Mouse (Mus musculus): Measurements from ENCODE around the gene Plpp7. TPM values are rescaled to one million over a fixed set of nuclear protein-coding genes. Genes with fewer than 3 reads are reported as not detected.

The Plpp7 gene
- polyA plus RNA-seq, 1 experiment from 2014 or later = 2.5 TPM

- Histone ChIP-seq H3K36me3 (ENCODE audit: insufficient read depth) (no peaks in the 10 kb centered on the region), H3K27ac (ENCODE audit: low read depth) (peak overlapping the region; percentile 99), H3K27me3 (ENCODE audit: insufficient read depth, low read length) (no peaks in the 10 kb centered on the region), H3K4me2 (peak overlapping the region; percentile 96), H3K4me3 (ENCODE audit: low read depth, low read length) (peak overlapping the region; percentile 86), H3K9me3 (ENCODE audit: low read depth, low read length) (no peaks in the 10 kb centered on the region), H3K4me1 (ENCODE audit: insufficient read depth) (peaks cover 42% of the 10 kb centered on the region), H3K9ac (peak overlapping the region; percentile 99; the same call in 1 of the 2 replicates)
- 10% methylated on average over 4 of the region's 4 CpGs for WGBS
- TF ChIP-seq CTCF (IDR thresholded peaks at IDR 0.05; ENCODE audit: low read depth) = no peak
- ATAC-seq (ENCODE audit: insufficient read depth) = no peak
- DNase-seq = peak; percentile 44
Measured at GRCm38 (mm10) chr2:32153791-32154119, 58.4 kb downstream of the Plpp7 start.

GRCm38 (mm10) chr2:32154334-32154997 is 59.1 kb downstream of the Plpp7 start:
- peak overlapping the region; percentile 35 for H3K9ac ChIP-seq
- no peaks in the 10 kb centered on the region for H3K9me3 ChIP-seq (ENCODE audit: low read depth, low read length)
- DNase-seq (no peak), ATAC-seq (ENCODE audit: insufficient read depth) (no peak)
- H3K27ac ChIP-seq (ENCODE audit: low read depth) = peak overlapping the region; percentile 99
- peaks cover 42% of the 10 kb centered on the region for H3K4me1 ChIP-seq (ENCODE audit: insufficient read depth)
- H3K36me3 ChIP-seq (ENCODE audit: insufficient read depth) = no peaks in the 10 kb centered on the region
- H3K4me2 ChIP-seq = peak overlapping the region; percentile 96
- H3K4me3 ChIP-seq (ENCODE audit: low read depth, low read length) = peak overlapping the region; percentile 86
- TF ChIP-seq CTCF (IDR thresholded peaks at IDR 0.05; ENCODE audit: low read depth) = no peak
- H3K27me3 ChIP-seq (ENCODE audit: insufficient read depth, low read length) = no peaks in the 10 kb centered on the region
- 25% methylated on average over 9 of the region's 9 CpGs for WGBS

GRCm38 (mm10) chr2:32154998-32155541 is 59.7 kb downstream of the Plpp7 start:
- Histone ChIP-seq H3K4me1 (ENCODE audit: insufficient read depth) (peaks cover 42% of the 10 kb centered on the region), H3K9me3 (ENCODE audit: low read depth, low read length) (no peaks in the 10 kb centered on the region), H3K27me3 (ENCODE audit: insufficient read depth, low read length) (no peaks in the 10 kb centered on the region), H3K27ac (ENCODE audit: low read depth) (peak overlapping the region; percentile 99), H3K9ac (no peak overlapping the region; the same call in 1 of the 2 replicates), H3K4me3 (ENCODE audit: low read depth, low read length) (no peak overlapping the region), H3K4me2 (peak overlapping the region; percentile 96), H3K36me3 (ENCODE audit: insufficient read depth) (no peaks in the 10 kb centered on the region)
- TF ChIP-seq CTCF (IDR thresholded peaks at IDR 0.05; ENCODE audit: low read depth) = no peak
- 40% methylated on average over 7 of the region's 7 CpGs for WGBS
- DNase-seq (no peak), ATAC-seq (ENCODE audit: insufficient read depth) (no peak)

- DNase-seq (no peak), ATAC-seq (ENCODE audit: insufficient read depth) (no peak)
- Histone ChIP-seq H3K4me1 (ENCODE audit: insufficient read depth) (peaks cover 42% of the 10 kb centered on the region), H3K27me3 (ENCODE audit: insufficient read depth, low read length) (no peaks in the 10 kb centered on the region), H3K4me2 (peak overlapping the region; percentile 96), H3K9me3 (ENCODE audit: low read depth, low read length) (no peaks in the 10 kb centered on the region), H3K4me3 (ENCODE audit: low read depth, low read length) (no peak overlapping the region), H3K36me3 (ENCODE audit: insufficient read depth) (no peaks in the 10 kb centered on the region), H3K9ac (no peak overlapping the region), H3K27ac (ENCODE audit: low read depth) (peak overlapping the region; percentile 42; the same call in 1 of the 2 replicates)
- TF ChIP-seq CTCF (IDR thresholded peaks at IDR 0.05; ENCODE audit: low read depth) = no peak
- WGBS = 32% methylated on average over 6 of the region's 6 CpGs
Measured at GRCm38 (mm10) chr2:32155614-32156013, 60.3 kb downstream of the Plpp7 start.

- peak overlapping the region; percentile 41 for H3K9ac ChIP-seq
- no peak for TF ChIP-seq CTCF (IDR thresholded peaks at IDR 0.05; ENCODE audit: low read depth)
- peak overlapping the region; percentile 81; the same call in 1 of the 2 replicates for H3K27ac ChIP-seq (ENCODE audit: low read depth)
Measured at GRCm38 (mm10) chr2:32156645-32157044, 61.3 kb downstream of the Plpp7 start.

GRCm38 (mm10) chr2:32157328-32157727 is 62.0 kb downstream of the Plpp7 start:
- TF ChIP-seq CTCF (IDR thresholded peaks at IDR 0.05; ENCODE audit: low read depth) = no peak
- 21% methylated on average over 4 of the region's 4 CpGs for WGBS
- Histone ChIP-seq H3K4me1 (ENCODE audit: insufficient read depth) (peaks cover 42% of the 10 kb centered on the region), H3K4me2 (peak overlapping the region; percentile 38), H3K9me3 (ENCODE audit: low read depth, low read length) (no peaks in the 10 kb centered on the region), H3K27ac (ENCODE audit: low read depth) (peak overlapping the region; percentile 81), H3K9ac (peak overlapping the region; percentile 41; the same call in 1 of the 2 replicates), H3K4me3 (ENCODE audit: low read depth, low read length) (no peak overlapping the region), H3K36me3 (ENCODE audit: insufficient read depth) (no peaks in the 10 kb centered on the region), H3K27me3 (ENCODE audit: insufficient read depth, low read length) (no peaks in the 10 kb centered on the region)
- DNase-seq (no peak), ATAC-seq (ENCODE audit: insufficient read depth) (no peak)

More at GRCm38 (mm10) chr2:32156645-32157044, 61.3 kb downstream of the Plpp7 start:
- WGBS = 32% methylated on average over 10 of the region's 10 CpGs
- DNase-seq = no peak
- Histone ChIP-seq H3K27me3 (ENCODE audit: insufficient read depth, low read length) (no peaks in the 10 kb centered on the region), H3K4me3 (ENCODE audit: low read depth, low read length) (no peak overlapping the region), H3K4me1 (ENCODE audit: insufficient read depth) (peaks cover 42% of the 10 kb centered on the region), H3K4me2 (peak overlapping the region; percentile 38), H3K36me3 (ENCODE audit: insufficient read depth) (no peaks in the 10 kb centered on the region), H3K9me3 (ENCODE audit: low read depth, low read length) (no peaks in the 10 kb centered on the region)
- no peak for ATAC-seq (ENCODE audit: insufficient read depth)

GRCm38 (mm10) chr2:32158616-32159239 is 63.4 kb downstream of the Plpp7 start:
- no peaks in the 10 kb centered on the region for H3K9me3 ChIP-seq (ENCODE audit: low read depth, low read length)
- ATAC-seq (ENCODE audit: insufficient read depth) (no peak), DNase-seq (peak; percentile 50)
- no peaks in the 10 kb centered on the region for H3K36me3 ChIP-seq (ENCODE audit: insufficient read depth)
- H3K27ac ChIP-seq (ENCODE audit: low read depth) = no peak overlapping the region
- no peak overlapping the region for H3K4me3 ChIP-seq (ENCODE audit: low read depth, low read length)
- WGBS = 65% methylated on average over 12 of the region's 12 CpGs
- H3K9ac ChIP-seq = no peak overlapping the region
- no peak overlapping the region for H3K4me2 ChIP-seq
- TF ChIP-seq CTCF (IDR thresholded peaks at IDR 0.05; ENCODE audit: low read depth) = no peak; the same call in 1 of the 2 replicates
- H3K4me1 ChIP-seq (ENCODE audit: insufficient read depth) = peaks cover 42% of the 10 kb centered on the region
- no peaks in the 10 kb centered on the region for H3K27me3 ChIP-seq (ENCODE audit: insufficient read depth, low read length)

Small RNA genes lying within 50 kb of the gene (microRNA-seq; reads per million reads assigned to microRNA genes)
- not detected for gene Mir7674 (ENCODE audit: borderline number of aligned reads)

Other genes with a start within 250 kb of the Plpp7 start
- 0.07 TPM in 1 of 2 replicates, not detected in the other for gene Fibcd1, start 249.5 kb upstream of the Plpp7 start, polyA plus RNA-seq (2014; fragmentation: Nextera tagmentation; extraction: Ambion mirVana)
- gene Lamc3, start 208.2 kb upstream of the Plpp7 start, polyA plus RNA-seq (2014; fragmentation: Nextera tagmentation; extraction: Ambion mirVana) = 0.80 and 0.87 TPM in 2 replicates
- gene Aif1l, start 145.4 kb upstream of the Plpp7 start, polyA plus RNA-seq (2014; fragmentation: Nextera tagmentation; extraction: Ambion mirVana) = 39.8 and 42.3 TPM in 2 replicates
- 82.4 and 84.6 TPM in 2 replicates for gene Nup214, start 121.1 kb upstream of the Plpp7 start, polyA plus RNA-seq (2014; fragmentation: Nextera tagmentation; extraction: Ambion mirVana)
- 4.5 and 4.9 TPM in 2 replicates for gene Fam78a, start 10.7 kb upstream of the Plpp7 start, polyA plus RNA-seq (2014; fragmentation: Nextera tagmentation; extraction: Ambion mirVana)
- 69.0 and 76.8 TPM in 2 replicates for gene Prrc2b, start 55.6 kb downstream of the Plpp7 start, polyA plus RNA-seq (2014; fragmentation: Nextera tagmentation; extraction: Ambion mirVana)
- gene Pomt1, start 141.1 kb downstream of the Plpp7 start, polyA plus RNA-seq (2014; fragmentation: Nextera tagmentation; extraction: Ambion mirVana) = 19.4 and 21.6 TPM in 2 replicates
- gene Uck1, start 164.6 kb downstream of the Plpp7 start, polyA plus RNA-seq (2014; fragmentation: Nextera tagmentation; extraction: Ambion mirVana) = 58.6 and 63.6 TPM in 2 replicates
- gene Golga2, start 191.9 kb downstream of the Plpp7 start, polyA plus RNA-seq (2014; fragmentation: Nextera tagmentation; extraction: Ambion mirVana) = 24.0 and 25.2 TPM in 2 replicates
- gene Swi5, start 192.5 kb downstream of the Plpp7 start, polyA plus RNA-seq (2014; fragmentation: Nextera tagmentation; extraction: Ambion mirVana) = 205 and 220 TPM in 2 replicates

Data from lung, embryonic 14.5 days (tissue).